Mouse (Mus musculus): ENCODE measurements around the gene Prom2.

Gene Prom2

DNA sequence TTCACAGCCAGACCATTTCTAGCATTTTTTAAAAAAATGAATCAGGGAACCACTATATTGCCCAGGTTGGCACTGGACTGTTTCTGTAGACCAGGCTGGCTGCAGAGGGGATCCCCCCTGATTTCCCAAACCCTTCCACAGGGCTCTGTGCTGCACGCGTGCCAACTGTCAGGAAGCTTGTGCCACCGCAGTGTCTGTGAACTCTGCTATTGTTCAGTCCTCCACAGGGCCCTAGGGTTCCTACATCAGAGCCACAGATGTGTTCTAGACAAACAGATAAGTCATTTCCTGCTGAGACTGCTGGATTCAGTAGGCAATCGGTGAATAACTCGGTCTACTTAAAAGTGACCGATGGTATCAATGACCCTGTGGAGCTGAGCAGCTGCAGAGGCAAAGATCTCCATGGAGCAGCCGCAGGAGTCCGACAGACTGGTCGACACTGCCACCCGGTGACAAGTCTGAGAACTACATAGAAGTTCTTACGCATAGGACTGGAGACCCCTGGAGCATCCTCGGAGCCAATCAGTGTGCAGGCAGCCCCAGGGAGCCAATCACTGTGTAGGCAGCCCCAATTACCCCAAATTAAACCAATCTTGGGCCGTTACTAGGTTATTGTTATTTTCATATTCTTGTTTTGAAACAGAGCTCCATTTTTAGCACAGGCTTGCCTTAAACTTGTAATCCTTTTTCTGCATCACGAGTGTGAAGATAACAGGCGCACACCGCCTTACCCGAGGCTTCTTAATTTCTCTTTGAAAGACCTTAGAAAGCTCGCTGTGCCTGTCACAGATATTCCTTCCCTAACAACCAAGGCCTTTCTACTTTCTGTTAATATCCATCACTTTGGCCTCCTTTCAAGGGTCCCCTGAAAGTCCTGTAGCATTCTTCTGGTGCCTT is 18.1 kb upstream of the Prom2 start:
- Histone ChIP-seq H3K4me3 (replicated peaks; ENCODE audit: low read length) (no peak overlapping the region), H3K4me1 (replicated peaks; ENCODE audit: low read depth, low read length) (no peaks in the 10 kb centered on the region; the same call in 1 of the 2 replicates), H3K27me3 (ENCODE audit: insufficient read depth, low read length) (peaks cover 23% of the 10 kb centered on the region; the same call in 1 of the 2 replicates), H3K36me3 (ENCODE audit: insufficient read depth, low read length) (no peaks in the 10 kb centered on the region), H3K9me3 (ENCODE audit: low read length) (no peaks in the 10 kb centered on the region)
- TF ChIP-seq POU5F1 (IDR thresholded peaks at IDR 0.05; ENCODE audit: borderline replicate concordance, low read length) (no peak), CTCF (conservative IDR thresholded peaks at IDR 0.05; ENCODE audit: low read length) (peak; percentile 39), NANOG (IDR thresholded peaks at IDR 0.05; ENCODE audit: borderline replicate concordance, low read length) (no peak)

DNA sequence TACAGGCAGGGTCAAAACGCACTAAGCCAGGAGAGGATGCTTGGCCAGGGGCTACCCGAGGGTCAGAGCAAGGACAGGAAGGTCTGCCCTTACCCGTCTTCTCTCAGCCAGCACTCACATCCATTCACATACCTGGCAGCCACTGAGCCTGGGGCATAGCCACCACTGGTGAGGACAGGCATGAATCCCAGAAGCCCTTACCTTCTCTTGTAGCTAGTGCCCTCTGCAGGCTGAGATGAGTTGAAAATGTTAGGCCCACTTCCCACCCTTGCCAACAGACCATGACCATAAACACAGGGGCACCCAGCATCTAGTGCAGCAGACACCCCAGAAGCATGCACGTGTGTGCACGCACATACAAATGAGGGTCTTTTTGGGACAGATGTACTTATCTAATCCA is 9.8 kb upstream of the Prom2 start:
- TF ChIP-seq CTCF (conservative IDR thresholded peaks at IDR 0.05; ENCODE audit: low read length) (0 out of 2 replicates have a peak, but pooled peaks have one; percentile 7), NANOG (IDR thresholded peaks at IDR 0.05; ENCODE audit: borderline replicate concordance, low read length) (no peak)
- H3K4me3 ChIP-seq (replicated peaks; ENCODE audit: low read length): no peak overlapping the region
- H3K27me3 ChIP-seq (ENCODE audit: insufficient read depth, low read length): peaks cover 6% of the 10 kb centered on the region; the same call in 1 of the 2 replicates
- H3K4me1 ChIP-seq (replicated peaks; ENCODE audit: low read depth, low read length): no peaks in the 10 kb centered on the region
- no peaks in the 10 kb centered on the region for H3K36me3 ChIP-seq (ENCODE audit: insufficient read depth, low read length)
- H3K9me3 ChIP-seq (ENCODE audit: low read length): 0 out of 2 replicates have a peak, but pooled peaks cover 3% of the 10 kb centered on the region

- peaks cover 10% of the 10 kb centered on the region; the same call in 1 of the 2 replicates for H3K27me3 ChIP-seq (ENCODE audit: insufficient read depth, low read length)
- no peak overlapping the region for H3K4me3 ChIP-seq (replicated peaks; ENCODE audit: low read length)
- 0 out of 2 replicates have a peak, but pooled peaks cover 3% of the 10 kb centered on the region for H3K9me3 ChIP-seq (ENCODE audit: low read length)
- no peaks in the 10 kb centered on the region for H3K36me3 ChIP-seq (ENCODE audit: insufficient read depth, low read length)
- no peaks in the 10 kb centered on the region for H3K4me1 ChIP-seq (replicated peaks; ENCODE audit: low read depth, low read length)
- no peak for TF ChIP-seq POU5F1 (IDR thresholded peaks at IDR 0.05; ENCODE audit: borderline replicate concordance, low read length)
- TF ChIP-seq CTCF (conservative IDR thresholded peaks at IDR 0.05; ENCODE audit: low read length): no peak
- TF ChIP-seq NANOG (IDR thresholded peaks at IDR 0.05; ENCODE audit: borderline replicate concordance, low read length): no peak
These were observed 9.2 kb upstream of the Prom2 start for GRCm38 (mm10) chr2:127550446-127550845.

GRCm38 (mm10) chr2:127549711-127550110 is 8.4 kb upstream of the Prom2 start:
- H3K27me3 ChIP-seq (ENCODE audit: insufficient read depth, low read length): peaks cover 15% of the 10 kb centered on the region
- no peak overlapping the region for H3K4me3 ChIP-seq (replicated peaks; ENCODE audit: low read length)
- no peaks in the 10 kb centered on the region for H3K36me3 ChIP-seq (ENCODE audit: insufficient read depth, low read length)
- TF ChIP-seq POU5F1 (IDR thresholded peaks at IDR 0.05; ENCODE audit: borderline replicate concordance, low read length) (no peak), NANOG (IDR thresholded peaks at IDR 0.05; ENCODE audit: borderline replicate concordance, low read length) (no peak), CTCF (conservative IDR thresholded peaks at IDR 0.05; ENCODE audit: low read length) (no peak)
- H3K9me3 ChIP-seq (ENCODE audit: low read length): 0 out of 2 replicates have a peak, but pooled peaks cover 3% of the 10 kb centered on the region
- H3K4me1 ChIP-seq (replicated peaks; ENCODE audit: low read depth, low read length): no peaks in the 10 kb centered on the region

GRCm38 (mm10) chr2:127548342-127549074 is 7.2 kb upstream of the Prom2 start:
- Histone ChIP-seq H3K27me3 (ENCODE audit: insufficient read depth, low read length) (peaks cover 15% of the 10 kb centered on the region), H3K9me3 (ENCODE audit: low read length) (0 out of 2 replicates have a peak, but pooled peaks cover 3% of the 10 kb centered on the region), H3K4me1 (replicated peaks; ENCODE audit: low read depth, low read length) (no peaks in the 10 kb centered on the region), H3K4me3 (replicated peaks; ENCODE audit: low read length) (no peak overlapping the region), H3K36me3 (ENCODE audit: insufficient read depth, low read length) (no peaks in the 10 kb centered on the region)
- no peak for TF ChIP-seq NANOG (IDR thresholded peaks at IDR 0.05; ENCODE audit: borderline replicate concordance, low read length)
- no peak for TF ChIP-seq POU5F1 (IDR thresholded peaks at IDR 0.05; ENCODE audit: borderline replicate concordance, low read length)
- TF ChIP-seq CTCF (conservative IDR thresholded peaks at IDR 0.05; ENCODE audit: low read length): no peak

- Histone ChIP-seq H3K36me3 (ENCODE audit: insufficient read depth, low read length) (no peaks in the 10 kb centered on the region), H3K27me3 (ENCODE audit: insufficient read depth, low read length) (peaks cover 74% of the 10 kb centered on the region), H3K4me3 (replicated peaks; ENCODE audit: low read length) (peak overlapping the region; percentile 75), H3K9me3 (ENCODE audit: low read length) (no peaks in the 10 kb centered on the region), H3K4me1 (replicated peaks; ENCODE audit: low read depth, low read length) (peaks cover 18% of the 10 kb centered on the region)
- TF ChIP-seq NANOG (IDR thresholded peaks at IDR 0.05; ENCODE audit: borderline replicate concordance, low read length) (no peak), POU5F1 (IDR thresholded peaks at IDR 0.05; ENCODE audit: borderline replicate concordance, low read length) (no peak)
These were observed 430 bp upstream of the Prom2 start for GRCm38 (mm10) chr2:127541697-127542096.

DNA sequence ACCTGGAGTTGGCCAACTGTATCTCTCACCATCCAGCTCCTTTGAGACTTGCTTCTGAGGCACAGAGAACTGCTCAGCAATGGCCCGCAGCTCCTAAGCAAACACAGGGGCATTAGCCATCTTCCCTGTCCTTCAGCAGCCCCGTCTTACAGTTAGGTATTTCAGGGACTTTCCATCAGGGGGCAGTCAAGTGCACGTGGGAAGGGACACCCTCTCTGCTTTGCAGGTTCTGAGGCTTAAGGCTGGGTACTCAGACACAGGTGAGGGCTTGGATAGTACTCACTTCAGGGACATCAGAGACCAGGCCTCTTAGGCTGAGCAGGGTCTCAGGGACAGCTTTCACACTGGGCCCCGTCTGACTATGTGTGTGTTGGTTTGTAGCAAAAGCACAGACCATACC is 1.8 kb downstream of the Prom2 start:
- TF ChIP-seq CTCF (conservative IDR thresholded peaks at IDR 0.05; ENCODE audit: low read length) (peak; percentile 52), POU5F1 (IDR thresholded peaks at IDR 0.05; ENCODE audit: borderline replicate concordance, low read length) (no peak)
- Histone ChIP-seq H3K27me3 (ENCODE audit: insufficient read depth, low read length) (peaks cover 77% of the 10 kb centered on the region), H3K36me3 (ENCODE audit: insufficient read depth, low read length) (no peaks in the 10 kb centered on the region), H3K4me1 (replicated peaks; ENCODE audit: low read depth, low read length) (peaks cover 18% of the 10 kb centered on the region), H3K9me3 (ENCODE audit: low read length) (no peaks in the 10 kb centered on the region), H3K4me3 (replicated peaks; ENCODE audit: low read length) (no peak overlapping the region)

- Histone ChIP-seq H3K36me3 (ENCODE audit: insufficient read depth, low read length) (no peaks in the 10 kb centered on the region), H3K4me3 (replicated peaks; ENCODE audit: low read length) (no peak overlapping the region), H3K4me1 (replicated peaks; ENCODE audit: low read depth, low read length) (peaks cover 21% of the 10 kb centered on the region), H3K9me3 (ENCODE audit: low read length) (no peaks in the 10 kb centered on the region), H3K27me3 (ENCODE audit: insufficient read depth, low read length) (peaks cover 69% of the 10 kb centered on the region)
- TF ChIP-seq CTCF (conservative IDR thresholded peaks at IDR 0.05; ENCODE audit: low read length) (no peak), POU5F1 (IDR thresholded peaks at IDR 0.05; ENCODE audit: borderline replicate concordance, low read length) (no peak), NANOG (IDR thresholded peaks at IDR 0.05; ENCODE audit: borderline replicate concordance, low read length) (no peak)
These were observed 3.7 kb downstream of the Prom2 start for GRCm38 (mm10) chr2:127537548-127537947.
